Mouse (Mus musculus): ENCODE results near the gene Wnt6.

Wnt6 gene

DNA sequence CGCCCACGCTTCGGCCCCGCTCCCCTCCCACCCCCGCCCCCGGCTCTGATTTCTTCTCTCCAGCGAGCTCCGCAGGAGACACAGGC, at the start of gene Wnt6:
Gene Wnt6, plus strand, starts transcription at position 48 of the 86 bp plus-strand sequence.
- in situ Hi-C loops (cut with MboI; ENCODE audit: low pct_unique_long_range_greater_than_20kb in 1 of 2, low sequenced_read_pairs in 2 of 2, unreplicated experiment in 1 of 2): loop anchor here (5.0 kb wide), 2 partner anchors 36 to 111 kb away; no protein-coding TSS in a partner anchor

DNA sequence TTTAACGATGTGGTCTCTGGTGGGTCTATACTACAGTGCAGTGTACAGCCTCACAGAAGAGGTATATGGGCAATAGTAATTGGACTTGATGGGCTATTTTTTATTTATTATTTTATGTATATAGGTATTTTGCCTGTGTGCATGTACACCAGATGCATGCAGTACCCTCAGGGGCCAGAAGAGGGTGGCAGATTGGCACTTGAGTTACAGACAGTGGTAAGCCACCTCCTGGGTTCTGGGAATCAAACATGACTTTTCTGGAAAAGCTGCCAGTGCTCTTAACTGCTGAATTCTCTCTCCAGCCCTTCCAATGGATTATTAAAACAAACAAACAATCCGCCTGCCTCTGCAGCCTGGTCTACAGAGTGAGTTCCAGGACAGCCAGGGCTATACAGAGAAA, 47.9 kb upstream of the Wnt6 start:
- in situ Hi-C loops (cut with MboI; ENCODE audit: low pct_unique_long_range_greater_than_20kb in 1 of 2, low sequenced_read_pairs in 2 of 2, unreplicated experiment in 1 of 2): no loop called here

DNA sequence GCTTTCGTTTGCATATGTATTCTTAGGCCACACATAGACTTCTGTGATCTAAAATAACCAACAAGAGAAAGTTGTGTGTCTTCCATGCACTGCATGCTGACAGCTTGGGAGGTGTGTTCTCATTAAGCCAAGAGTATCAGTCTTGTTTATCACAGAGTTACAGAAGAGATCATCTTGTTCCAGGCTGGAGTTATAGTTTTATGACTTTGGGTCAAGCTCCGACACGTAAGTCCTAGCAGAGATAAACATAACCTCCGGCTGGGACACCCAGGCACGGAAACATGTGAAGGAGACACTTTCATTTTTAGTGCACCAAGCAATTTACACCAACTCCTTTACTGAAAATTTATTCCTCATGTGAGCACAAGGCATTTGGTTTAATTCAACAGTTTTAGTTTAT, 45.6 kb upstream of the Wnt6 start:
- in situ Hi-C loops (cut with MboI; ENCODE audit: low pct_unique_long_range_greater_than_20kb in 1 of 2, low sequenced_read_pairs in 2 of 2, unreplicated experiment in 1 of 2): no loop called here

DNA sequence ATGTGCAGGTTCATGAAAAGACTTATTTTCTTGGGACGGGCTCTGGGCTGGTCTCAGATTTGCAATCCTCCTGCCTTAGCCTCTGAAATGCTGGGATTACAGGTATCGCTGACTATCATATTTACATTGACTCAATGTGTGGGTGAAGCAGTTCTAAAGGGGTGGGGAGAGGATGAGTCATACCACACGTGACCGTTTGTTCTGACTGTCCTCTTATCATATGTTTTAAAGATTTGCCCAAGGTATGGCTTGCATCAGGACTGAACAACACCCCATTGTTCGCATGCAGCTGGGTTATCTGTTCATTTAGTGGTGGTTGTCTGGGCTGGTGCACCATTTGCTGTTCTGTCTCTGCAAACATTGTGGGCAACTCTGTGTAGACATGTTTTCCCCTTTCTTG, 45.0 kb upstream of the Wnt6 start:
- in situ Hi-C loops (cut with MboI; ENCODE audit: low pct_unique_long_range_greater_than_20kb in 1 of 2, low sequenced_read_pairs in 2 of 2, unreplicated experiment in 1 of 2): no loop called here

DNA sequence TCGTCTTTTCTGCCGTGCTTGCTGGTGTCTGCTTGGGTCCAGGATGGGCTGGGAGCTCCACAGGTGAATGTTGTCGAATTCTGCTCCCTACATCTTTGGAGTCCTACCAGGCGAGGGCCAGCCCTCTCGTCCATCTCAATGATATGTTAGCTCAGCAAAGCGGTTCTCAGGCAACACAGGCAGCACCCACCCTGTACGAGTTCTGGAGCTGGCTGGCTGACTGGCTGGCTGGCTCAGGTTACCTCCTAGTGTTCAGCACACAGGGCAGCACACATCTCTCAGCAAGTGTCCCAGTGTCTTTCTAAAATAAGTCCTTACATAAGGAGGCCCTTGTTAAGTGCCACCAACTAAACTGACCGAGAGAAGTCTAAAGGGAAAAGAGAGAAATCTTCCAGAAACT, 43.2 kb upstream of the Wnt6 start:
- in situ Hi-C loops (cut with MboI; ENCODE audit: low pct_unique_long_range_greater_than_20kb in 1 of 2, low sequenced_read_pairs in 2 of 2, unreplicated experiment in 1 of 2): no loop called here

DNA sequence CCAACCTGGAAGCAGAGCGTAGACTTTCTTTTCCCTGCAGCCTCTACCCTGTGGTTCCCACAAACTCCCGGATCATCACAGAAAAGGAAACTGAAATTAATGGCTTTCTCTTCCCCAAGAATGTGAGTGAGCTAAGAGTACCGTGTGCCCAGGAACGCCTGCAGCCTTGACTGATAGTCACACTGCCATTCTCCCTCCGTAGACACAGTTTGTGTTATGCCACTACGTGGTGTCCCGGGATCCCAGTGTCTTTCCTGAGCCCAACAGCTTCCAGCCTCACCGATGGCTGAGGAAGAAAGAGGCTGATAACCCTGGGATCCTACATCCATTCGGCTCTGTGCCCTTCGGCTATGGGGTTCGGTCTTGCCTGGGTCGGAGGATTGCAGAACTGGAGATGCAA, 34.7 kb upstream of the Wnt6 start:
- in situ Hi-C loops (cut with MboI; ENCODE audit: low pct_unique_long_range_greater_than_20kb in 1 of 2, low sequenced_read_pairs in 2 of 2, unreplicated experiment in 1 of 2): no loop called here

DNA sequence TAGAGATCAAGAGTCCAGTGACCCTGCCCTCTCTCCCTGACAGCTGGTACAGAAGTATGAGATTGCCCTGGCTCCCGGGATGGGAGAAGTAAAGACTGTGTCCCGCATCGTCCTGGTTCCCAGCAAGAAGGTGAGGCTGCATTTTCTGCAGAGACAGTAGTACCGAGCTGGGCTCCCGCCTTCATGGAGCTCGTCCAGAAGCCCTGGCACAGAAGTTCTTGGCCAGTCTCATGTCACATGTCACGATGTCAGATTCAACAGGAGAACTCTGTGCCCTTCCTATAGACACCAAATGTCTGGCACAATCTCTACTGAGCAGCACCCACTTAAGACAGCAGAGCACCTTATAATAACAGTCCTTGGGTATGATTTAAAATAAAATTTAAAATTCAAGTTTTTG, 34.2 kb upstream of the Wnt6 start:
- in situ Hi-C loops (cut with MboI; ENCODE audit: low pct_unique_long_range_greater_than_20kb in 1 of 2, low sequenced_read_pairs in 2 of 2, unreplicated experiment in 1 of 2): no loop called here

DNA sequence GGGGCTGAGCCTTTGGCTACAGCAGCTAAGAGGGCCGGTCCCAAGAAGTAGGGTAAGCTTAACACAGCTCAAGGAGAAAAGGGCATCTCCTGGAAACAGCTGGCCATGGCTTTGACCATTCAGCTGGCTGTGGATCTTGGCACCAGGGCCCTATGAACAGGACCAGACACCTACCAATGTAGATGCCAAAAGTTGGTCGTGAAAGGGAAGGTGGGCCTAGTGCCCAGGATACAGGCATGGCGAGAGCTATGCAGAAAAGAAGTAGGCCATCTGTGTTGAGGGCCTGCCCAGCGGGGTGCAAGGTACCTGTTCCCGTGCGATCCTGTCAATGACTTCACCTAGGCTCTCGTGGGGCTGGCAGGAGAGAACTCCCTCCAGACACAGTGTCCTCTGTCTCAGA, 30.8 kb upstream of the Wnt6 start:
- in situ Hi-C loops (cut with MboI; ENCODE audit: low pct_unique_long_range_greater_than_20kb in 1 of 2, low sequenced_read_pairs in 2 of 2, unreplicated experiment in 1 of 2): no loop called here

DNA sequence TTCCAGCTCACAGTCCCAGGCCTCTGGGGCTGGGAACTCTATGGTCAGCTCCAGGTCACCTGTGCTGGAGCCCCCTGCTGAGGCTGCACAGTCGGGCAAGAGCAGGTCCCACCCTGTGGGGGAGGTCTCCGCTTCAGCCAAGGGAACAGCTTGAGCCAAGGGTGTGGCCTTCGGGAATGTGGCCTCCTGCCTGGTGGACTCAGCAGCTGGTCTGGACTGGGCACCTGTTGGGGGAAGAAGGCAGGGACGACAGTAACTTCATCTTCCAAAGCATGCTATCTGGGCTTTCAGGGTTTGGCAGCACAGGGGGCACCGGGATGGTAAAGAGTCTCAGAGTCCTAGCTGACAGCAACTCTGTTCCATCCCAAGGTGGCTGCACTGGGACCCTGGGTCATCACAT, 24.4 kb upstream of the Wnt6 start:
- in situ Hi-C loops (cut with MboI; ENCODE audit: low pct_unique_long_range_greater_than_20kb in 1 of 2, low sequenced_read_pairs in 2 of 2, unreplicated experiment in 1 of 2): no loop called here

DNA sequence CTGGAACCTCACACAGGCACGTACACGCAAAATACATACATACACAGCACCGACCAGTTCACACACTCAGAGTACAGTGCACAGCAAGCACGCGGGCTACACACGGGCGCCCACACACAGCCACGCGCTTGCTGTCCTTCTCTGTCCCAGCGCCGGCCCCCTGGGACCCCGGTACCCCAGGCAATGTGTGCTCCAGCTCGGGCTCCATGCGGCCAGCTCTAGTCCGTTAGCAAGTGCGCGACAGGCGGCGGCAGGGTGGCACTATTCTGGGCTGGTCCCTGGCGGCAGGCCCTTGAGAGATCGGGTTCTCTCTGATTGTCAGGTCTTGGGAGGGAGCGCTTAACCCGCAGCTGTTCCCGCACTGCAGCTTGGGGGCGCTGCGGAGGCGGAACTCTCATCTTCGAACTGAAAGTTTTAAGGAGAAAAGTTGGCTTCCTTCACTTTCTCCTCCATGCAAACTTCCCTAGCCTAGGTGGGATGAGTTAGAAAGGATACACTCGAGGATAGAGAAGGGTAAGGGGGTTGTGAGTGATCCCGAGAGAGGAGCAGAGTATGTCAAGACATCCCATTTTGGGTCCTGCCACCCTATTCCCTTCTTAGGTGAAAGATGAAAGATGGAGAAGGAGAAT, 22.9 kb upstream of the Wnt6 start, which contains the start of gene Prkag3:
Gene Prkag3, minus strand, starts transcription at position 579 of the 629 bp plus-strand sequence.
- in situ Hi-C loops (cut with MboI; ENCODE audit: low pct_unique_long_range_greater_than_20kb in 1 of 2, low sequenced_read_pairs in 2 of 2, unreplicated experiment in 1 of 2): no loop called here

DNA sequence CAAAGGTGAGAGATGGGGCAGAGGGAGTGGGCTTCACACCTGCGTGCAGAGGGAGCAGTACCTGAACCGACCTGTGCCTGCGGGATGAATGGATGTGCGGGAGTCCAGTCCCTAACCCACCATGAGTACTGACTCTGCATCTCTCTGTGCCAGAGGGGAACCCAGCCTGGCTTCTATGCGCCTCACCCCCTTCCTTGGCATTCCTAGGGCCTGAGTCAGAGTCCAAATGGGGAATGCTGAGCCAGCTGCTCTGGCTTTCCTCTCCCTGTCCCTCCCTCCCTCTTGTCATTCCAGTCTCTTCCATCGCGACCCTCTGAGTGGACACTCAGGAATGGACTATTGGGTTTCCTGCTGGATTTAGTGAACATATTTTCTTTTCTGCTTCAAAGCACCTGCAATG, 22.4 kb upstream of the Wnt6 start:
- in situ Hi-C loops (cut with MboI; ENCODE audit: low pct_unique_long_range_greater_than_20kb in 1 of 2, low sequenced_read_pairs in 2 of 2, unreplicated experiment in 1 of 2): no loop called here

DNA sequence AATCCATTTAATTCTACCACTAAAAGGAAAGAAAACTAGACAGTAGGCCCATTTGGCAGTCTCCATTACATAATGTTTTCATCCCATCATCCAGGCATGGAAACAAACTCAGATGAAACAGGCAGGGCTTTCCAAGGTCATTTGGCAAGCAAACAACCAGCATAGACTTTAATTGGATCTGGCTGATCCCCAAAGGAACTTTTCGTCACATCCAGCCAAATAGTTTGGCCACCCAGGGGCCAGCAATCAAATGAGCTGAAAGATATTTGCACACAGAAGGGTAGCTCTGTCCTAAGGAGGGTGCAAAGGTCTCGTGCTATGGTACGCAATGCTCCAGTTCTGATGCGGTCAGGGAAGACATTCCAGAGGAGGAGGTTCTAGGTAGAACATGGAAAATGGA, 21.0 kb upstream of the Wnt6 start:
- in situ Hi-C loops (cut with MboI; ENCODE audit: low pct_unique_long_range_greater_than_20kb in 1 of 2, low sequenced_read_pairs in 2 of 2, unreplicated experiment in 1 of 2): no loop called here

DNA sequence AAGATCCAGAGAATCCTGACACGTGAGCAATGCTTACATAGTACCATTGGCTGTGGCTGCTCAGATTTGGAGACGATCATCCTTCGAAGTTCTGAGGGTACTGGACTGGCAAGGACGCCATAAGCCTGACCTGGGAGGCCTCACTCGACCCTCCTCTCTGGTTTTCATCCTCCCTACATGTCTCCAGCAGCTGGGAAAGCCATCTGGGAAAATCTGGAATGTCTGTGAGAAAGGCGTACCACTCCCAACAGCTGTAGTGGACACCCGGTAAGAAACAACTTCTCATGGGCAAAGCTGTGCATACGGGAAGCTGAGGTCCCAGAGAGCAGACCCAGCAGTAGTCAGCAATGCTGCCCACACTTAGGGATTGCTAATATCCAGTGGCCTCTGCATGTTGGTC, 19.5 kb upstream of the Wnt6 start:
- in situ Hi-C loops (cut with MboI; ENCODE audit: low pct_unique_long_range_greater_than_20kb in 1 of 2, low sequenced_read_pairs in 2 of 2, unreplicated experiment in 1 of 2): no loop called here

DNA sequence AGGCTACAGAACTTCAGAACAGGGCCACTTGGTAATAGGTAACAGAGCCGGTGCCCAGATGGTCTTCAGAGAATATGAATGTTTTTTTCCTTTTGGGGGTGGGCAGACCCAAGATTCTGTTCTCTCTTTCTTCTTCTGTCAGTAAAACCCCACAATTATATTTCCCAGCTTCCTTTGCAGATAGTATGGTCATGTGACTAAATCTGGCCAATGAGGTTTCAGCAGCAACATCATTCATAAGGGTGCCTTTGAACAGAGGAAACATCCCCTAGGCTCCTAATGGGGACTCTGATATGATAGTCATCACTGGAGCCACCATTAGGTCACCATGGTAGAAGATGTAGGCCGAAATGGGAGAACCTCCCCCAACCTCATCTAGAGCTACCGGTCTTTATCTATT, 18.9 kb upstream of the Wnt6 start:
- in situ Hi-C loops (cut with MboI; ENCODE audit: low pct_unique_long_range_greater_than_20kb in 1 of 2, low sequenced_read_pairs in 2 of 2, unreplicated experiment in 1 of 2): no loop called here

DNA sequence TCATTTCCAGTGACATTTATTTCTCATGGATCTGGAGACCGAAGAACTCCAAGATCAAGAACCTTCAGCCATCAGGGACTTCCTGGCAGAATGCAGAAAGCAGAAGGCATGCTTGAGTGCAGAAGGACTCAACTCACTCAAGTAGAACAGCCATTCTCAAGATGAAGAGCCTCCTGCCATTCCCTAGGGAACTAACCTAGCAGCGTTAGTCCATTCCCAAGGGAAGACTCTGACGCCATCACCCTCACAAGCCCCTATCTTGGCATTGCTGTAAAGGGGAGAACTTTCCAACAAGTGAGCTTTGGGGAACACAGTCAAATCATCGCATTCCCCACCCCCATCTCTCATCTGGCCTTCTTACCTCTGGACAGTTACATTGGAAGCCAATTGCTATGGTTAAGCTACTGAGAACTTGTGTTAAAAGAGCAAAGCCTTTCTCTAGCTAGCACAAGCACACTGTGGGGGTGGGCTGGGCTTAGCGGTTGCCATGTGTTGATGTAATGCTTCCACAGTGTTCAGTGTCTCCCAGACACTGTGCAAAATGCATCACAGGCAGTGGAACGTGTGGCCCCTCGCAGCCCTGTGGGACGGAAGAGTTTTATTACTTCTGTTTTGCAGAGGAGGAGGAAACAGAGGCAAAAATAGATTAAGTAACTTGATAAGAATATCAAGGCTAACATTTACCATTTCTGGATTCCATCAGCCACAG, 18.3 kb upstream of the Wnt6 start:
- in situ Hi-C loops (cut with MboI; ENCODE audit: low pct_unique_long_range_greater_than_20kb in 1 of 2, low sequenced_read_pairs in 2 of 2, unreplicated experiment in 1 of 2): no loop called here

DNA sequence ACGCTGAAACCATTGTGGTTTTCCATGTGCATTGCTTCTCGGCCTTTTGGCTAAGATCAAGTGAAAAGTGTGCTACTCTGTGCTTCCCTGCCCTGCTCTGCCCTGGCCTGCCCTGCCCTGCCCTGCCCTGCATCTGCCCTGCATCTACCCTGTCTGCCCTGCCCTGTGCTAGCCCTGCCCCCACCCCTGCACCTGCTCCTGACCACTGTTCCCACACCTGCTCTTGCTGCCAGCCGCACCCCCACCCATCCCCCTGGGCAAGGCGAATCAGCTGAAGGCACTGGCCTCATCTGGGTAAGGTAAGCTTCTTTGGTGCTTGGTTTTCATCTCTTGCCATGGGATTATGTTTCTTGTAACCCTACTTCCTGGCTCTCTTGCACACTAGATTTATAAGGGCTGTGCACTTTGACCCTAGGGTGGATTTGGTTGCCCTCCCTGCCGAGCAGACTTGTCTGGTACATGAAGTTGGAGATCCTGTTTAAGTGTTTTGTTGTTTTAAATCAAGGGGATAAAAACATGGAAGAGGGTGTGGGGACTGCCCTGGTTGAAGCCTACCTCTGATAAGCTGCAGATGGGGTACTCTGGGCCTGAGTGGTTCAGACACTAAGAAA, 17.4 kb upstream of the Wnt6 start:
- in situ Hi-C loops (cut with MboI; ENCODE audit: low pct_unique_long_range_greater_than_20kb in 1 of 2, low sequenced_read_pairs in 2 of 2, unreplicated experiment in 1 of 2): no loop called here

DNA sequence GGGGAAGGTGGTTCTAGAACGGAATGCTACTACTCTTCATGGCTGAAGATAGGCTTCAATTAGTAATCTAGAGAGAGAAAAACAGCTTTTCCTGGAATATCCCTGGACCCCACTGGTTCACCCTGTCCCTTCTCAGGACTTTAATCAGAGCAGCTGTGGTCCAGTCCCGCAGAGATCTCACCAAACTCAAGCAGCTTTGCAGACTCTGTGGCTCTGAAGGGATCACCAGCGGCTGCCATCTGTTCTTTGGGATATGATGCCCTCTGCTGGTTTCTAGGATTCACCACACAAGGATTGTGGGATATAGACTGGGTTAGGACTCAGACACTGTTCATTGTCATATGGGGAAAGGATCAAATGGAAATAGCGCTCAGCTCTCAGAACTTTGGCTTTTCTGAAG, 11.9 kb upstream of the Wnt6 start:
- in situ Hi-C loops (cut with MboI; ENCODE audit: low pct_unique_long_range_greater_than_20kb in 1 of 2, low sequenced_read_pairs in 2 of 2, unreplicated experiment in 1 of 2): loop anchor here in 1 of 2 experiments (5.0 kb wide), 1 partner anchor 42 kb away; no protein-coding TSS in a partner anchor

DNA sequence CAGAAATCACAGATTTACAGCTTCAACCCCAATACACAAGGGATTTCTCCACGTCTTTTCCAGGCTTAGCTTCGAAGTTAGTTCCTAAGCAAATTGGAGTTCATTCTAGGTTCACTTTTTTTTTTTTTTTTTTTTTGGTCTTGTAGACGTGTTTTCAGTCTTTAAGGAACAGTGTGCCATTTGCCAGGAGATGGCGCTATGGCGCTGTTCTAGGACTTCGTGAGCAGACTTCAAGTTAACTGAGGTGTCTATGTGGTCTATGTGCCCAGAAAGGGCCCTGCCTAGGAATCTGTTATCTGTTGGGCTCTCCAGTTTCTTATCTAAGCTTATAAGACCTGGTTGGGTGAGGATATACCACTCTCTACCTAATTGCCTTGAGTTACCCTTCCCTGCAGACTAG, 8.6 kb upstream of the Wnt6 start:
- in situ Hi-C loops (cut with MboI; ENCODE audit: low pct_unique_long_range_greater_than_20kb in 1 of 2, low sequenced_read_pairs in 2 of 2, unreplicated experiment in 1 of 2): no loop called here

DNA sequence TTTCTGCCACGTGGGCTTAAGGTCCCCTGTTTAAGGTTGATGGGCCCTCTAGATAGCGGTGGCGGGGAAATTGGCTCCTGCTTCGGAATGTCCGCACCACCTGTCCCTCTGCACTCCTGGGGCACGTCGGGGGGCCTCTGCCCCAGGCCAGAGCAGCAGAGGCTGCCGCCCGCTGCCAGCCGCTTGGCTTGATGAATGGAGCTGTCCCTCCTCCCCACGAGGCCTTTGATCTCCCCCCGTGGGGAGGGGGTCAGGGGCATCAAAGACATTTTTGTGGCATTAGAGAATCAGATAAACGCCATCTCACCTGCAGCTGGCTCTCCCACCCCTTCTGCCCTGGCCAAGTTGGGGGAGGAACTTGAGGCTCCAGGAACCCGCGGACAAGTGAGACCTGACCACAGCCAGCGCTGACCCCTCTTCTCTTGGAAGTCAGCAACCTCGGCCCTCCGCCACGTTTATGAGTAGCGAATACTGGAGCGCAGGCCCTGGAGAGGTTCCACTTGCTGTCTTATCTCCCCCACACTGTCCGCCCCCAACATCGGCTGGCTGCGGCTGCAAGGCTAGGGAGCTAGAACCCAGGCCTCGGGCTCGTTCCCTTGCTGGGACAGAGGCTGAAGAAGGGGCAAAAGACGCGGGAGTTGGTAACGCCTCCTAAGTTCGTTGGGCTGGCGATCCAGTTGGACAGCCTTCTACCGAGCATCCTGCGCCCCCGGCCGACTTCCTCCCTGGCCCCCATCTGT, 795 bp upstream of the Wnt6 start:
- in situ Hi-C loops (cut with MboI; ENCODE audit: low pct_unique_long_range_greater_than_20kb in 1 of 2, low sequenced_read_pairs in 2 of 2, unreplicated experiment in 1 of 2): loop anchor here (5.0 kb wide), 2 partner anchors 36 to 111 kb away; no protein-coding TSS in a partner anchor

DNA sequence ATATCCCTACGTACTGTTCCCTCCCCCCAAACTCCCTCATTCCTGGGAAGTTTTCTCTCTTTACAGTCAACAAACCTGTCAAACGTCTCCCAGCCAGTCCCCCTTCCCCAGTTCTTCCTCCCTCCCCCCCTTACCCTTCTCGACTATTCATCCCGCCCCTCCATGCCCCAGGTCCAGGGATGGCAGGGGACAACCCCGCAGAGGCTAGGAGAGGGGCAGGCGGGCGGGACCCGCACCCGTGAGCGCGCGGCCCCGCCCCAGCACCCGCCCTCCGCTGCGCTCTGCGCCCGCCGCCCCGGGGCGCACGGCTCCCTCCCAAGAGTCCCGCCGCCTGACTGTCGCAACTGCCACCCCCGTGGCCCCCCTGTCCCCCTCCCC, 236 bp upstream of the Wnt6 start:
- in situ Hi-C loops (cut with MboI; ENCODE audit: low pct_unique_long_range_greater_than_20kb in 1 of 2, low sequenced_read_pairs in 2 of 2, unreplicated experiment in 1 of 2): loop anchor here (5.0 kb wide), 2 partner anchors 36 to 111 kb away; no protein-coding TSS in a partner anchor

All from mouse embryonic stem cell (cell line).